Mouse (Mus musculus) megakaryocyte, embryonic 14.5 days (primary cell): Measurements from ENCODE around the gene Panx2.

Experiments used
- FLI1 ChIP-seq: IDR thresholded peaks from 2 replicates; pipeline ENCODE4 v1.6.1; 2012; ENCODE audit warnings: low read length, inconsistent platforms, mixed read lengths
- GATA1 ChIP-seq: IDR thresholded peaks from 3 replicates; pipeline ENCODE4 v1.6.1; 2012; ENCODE audit warnings: mixed read lengths, low read length, inconsistent platforms, borderline replicate concordance

DNA sequence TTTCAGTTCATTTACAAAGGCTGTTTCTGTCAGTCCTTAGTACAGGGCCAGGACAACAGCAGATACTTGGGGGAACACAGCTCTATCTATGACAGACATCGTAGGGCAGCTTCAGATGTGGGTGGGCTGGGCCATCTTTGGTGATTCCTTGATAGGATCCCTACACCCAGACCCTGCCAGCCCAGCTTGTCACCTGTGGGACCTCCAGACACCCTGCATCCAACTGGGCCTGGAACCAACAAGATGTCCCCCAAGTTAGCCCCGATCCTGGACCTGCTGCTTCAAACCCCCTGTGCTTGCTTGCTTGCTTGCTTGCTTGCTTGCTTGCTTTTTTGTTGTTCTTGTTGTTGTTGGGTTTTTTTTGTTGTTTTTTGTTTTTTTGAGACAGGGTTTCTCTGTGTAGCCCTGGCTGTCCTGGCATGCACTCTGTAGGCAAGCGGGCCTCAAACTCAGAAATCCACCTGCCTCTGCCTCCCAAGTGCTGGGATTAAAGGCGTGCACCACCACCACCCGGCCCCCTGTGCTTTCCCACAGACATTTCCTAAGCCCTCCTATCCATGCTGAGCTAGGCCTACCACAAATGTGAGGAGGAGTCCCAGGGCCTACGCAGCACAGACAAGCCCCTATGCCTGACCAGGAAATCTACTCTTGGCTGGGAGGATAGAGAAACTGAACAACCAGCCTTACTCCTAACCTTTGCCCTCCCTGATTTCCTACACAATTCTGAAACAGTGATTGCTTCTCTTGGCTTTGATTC is 2.4 kb downstream of the Panx2 start:
- TF ChIP-seq GATA1 = no peak
- TF ChIP-seq FLI1 = no peak
